Comparison of ENCODE assay signal across 15 mouse cellular contexts in the genomic region with DNA sequence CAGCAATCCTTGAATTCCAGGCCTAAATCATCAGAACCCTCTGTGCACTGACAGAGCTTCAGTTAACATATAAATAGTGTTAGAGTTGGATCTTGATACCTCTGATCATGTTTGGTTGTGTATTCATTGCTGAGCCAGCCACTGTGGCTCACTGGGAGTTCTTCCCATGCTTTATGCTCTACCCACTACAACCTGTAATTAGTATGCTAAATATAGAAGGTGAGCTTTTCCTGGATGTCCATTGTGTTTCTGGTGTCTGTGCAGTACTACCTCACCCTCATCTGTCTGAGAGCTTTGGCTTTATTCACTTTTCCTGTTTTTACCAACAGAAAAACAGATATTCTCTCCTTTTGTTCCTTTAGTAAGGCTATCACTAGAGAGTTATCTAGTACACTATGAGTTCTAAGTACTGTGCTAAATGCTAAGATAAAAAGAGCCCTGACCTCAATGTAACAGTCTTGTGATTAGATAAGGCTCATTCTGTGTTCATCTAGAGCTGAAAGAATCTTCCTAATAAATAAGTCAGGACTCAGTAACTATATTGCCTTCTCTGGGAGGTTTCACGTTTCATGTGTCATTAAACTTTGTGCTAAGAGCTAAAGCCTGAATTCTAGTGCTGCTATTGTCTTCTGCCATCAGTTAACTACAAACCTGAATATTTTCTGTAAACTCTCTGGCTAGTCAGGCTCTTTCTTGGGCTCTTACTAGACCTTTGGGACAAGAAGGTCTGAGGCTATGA.
DNase-seq lines count a peak whose midpoint lies in the region; ATAC-seq and TF ChIP-seq lines count a peak whose summit lies in the region.
"Had no signal": no experiment of that assay in that cellular context is flagged by ENCODE, and none has a peak within 500 bp of the region (broad histone marks: within the 10 kb centered on the region; RNA-seq: fewer than 3 reads in every experiment).

No protein-coding gene starts in this region.

- DNase-seq in MEL-GATA-1-ER (ENCODE audit: extremely low read depth, low read depth): peak; percentile 64
- no peak for DNase-seq in liver, postnatal 0 days
- DNase-seq in yolk sac, embryonic 10.5 days (ENCODE audit: low spot score): no peak
- DNase-seq in adipocyte (ENCODE audit: low spot score): no peak
- DNase-seq: cerebellum, postnatal 25 days; lung, postnatal 14 days; right cerebral cortex, postnatal 25 days had no signal

- H3K27ac ChIP-seq in intestine, embryonic 15.5 days: no peak overlapping the region
- H3K27ac ChIP-seq in intestine, postnatal 0 days (ENCODE audit: low read depth, low read length): no peak overlapping the region
- peak overlapping the region in 1 of 2 experiments; percentile 55; a peak in 2 of 4 replicates for H3K27ac ChIP-seq in heart, embryonic 14.5 days (replicated peaks in 1 of 2; ENCODE audit: control insufficient read depth in 1 of 2, insufficient read depth in 1 of 2, low read depth in 2 of 2, low read length in 2 of 2)
- peak overlapping the region; percentile 68 for H3K27ac ChIP-seq in liver, postnatal 0 days (ENCODE audit: low read depth)
- H3K27ac ChIP-seq: hindbrain, postnatal 0 days; layer of hippocampus, adult 2 months; limb, embryonic 13.5 days; midbrain, embryonic 12.5 days had no signal

- H3K9me3 ChIP-seq in intestine, embryonic 15.5 days: no peaks in the 10 kb centered on the region
- H3K9me3 ChIP-seq in intestine, postnatal 0 days (ENCODE audit: control insufficient read depth): no peaks in the 10 kb centered on the region
- H3K9me3 ChIP-seq in heart, embryonic 14.5 days (ENCODE audit: control insufficient read depth, low read length): no peaks in the 10 kb centered on the region
- H3K9me3 ChIP-seq in liver, postnatal 0 days (ENCODE audit: low read length): no peaks in the 10 kb centered on the region
- H3K9me3 ChIP-seq: limb, embryonic 13.5 days; midbrain, embryonic 12.5 days had no signal

- ATAC-seq in intestine, embryonic 15.5 days: peak; percentile 56
- ATAC-seq in intestine, postnatal 0 days: no peak
- no peak for ATAC-seq in heart, embryonic 14.5 days (ENCODE audit: insufficient number of reproducible peaks, insufficient read depth, low FRiP score, low read depth)
- ATAC-seq in liver, postnatal 0 days: no peak
- ATAC-seq: CD4-positive, CD25-positive, alpha-beta regulatory T cell, adult 4 months; hindbrain, postnatal 0 days had no signal

- no peaks in the 10 kb centered on the region for H3K4me1 ChIP-seq in intestine, embryonic 15.5 days (replicated peaks)
- 0 out of 2 replicates have a peak, but pooled peaks cover 11% of the 10 kb centered on the region for H3K4me1 ChIP-seq in intestine, postnatal 0 days (replicated peaks; ENCODE audit: control insufficient read depth, insufficient read depth, low read length)
- H3K4me1 ChIP-seq in heart, embryonic 14.5 days (ENCODE audit: control insufficient read depth in 2 of 2, insufficient read depth in 2 of 2, low read length in 2 of 2): peaks cover 6 to 21% of the 10 kb centered on the region in 2 experiments
- peaks cover 30% of the 10 kb centered on the region for H3K4me1 ChIP-seq in liver, postnatal 0 days (ENCODE audit: insufficient read depth)
- H3K4me1 ChIP-seq: limb, embryonic 13.5 days; midbrain, embryonic 12.5 days had no signal

- 44% methylated on average over 1 of the region's 1 CpGs for WGBS in intestine, embryonic 15.5 days
- WGBS in intestine, postnatal 0 days: 35% methylated on average over 1 of the region's 1 CpGs
- WGBS in heart, embryonic 14.5 days: 41% methylated on average over 1 of the region's 1 CpGs
- WGBS in liver, postnatal 0 days (ENCODE audit: insufficient replicate concordance): 58% methylated on average over 1 of the region's 1 CpGs

- peak; percentile 81 for TF ChIP-seq EP300 in liver, postnatal 0 days (IDR thresholded peaks at IDR 0.05; ENCODE audit: low read depth)

- H3K9ac ChIP-seq in intestine, embryonic 15.5 days: no peak overlapping the region
- H3K9ac ChIP-seq in intestine, postnatal 0 days (ENCODE audit: low read depth, low read length): no peak overlapping the region
- no peak overlapping the region for H3K9ac ChIP-seq in heart, embryonic 14.5 days (ENCODE audit: low read length)
- no peak overlapping the region for H3K9ac ChIP-seq in liver, postnatal 0 days (replicated peaks)
- H3K9ac ChIP-seq: limb, embryonic 13.5 days; midbrain, embryonic 12.5 days had no signal

- no peak overlapping the region for H3K4me3 ChIP-seq in intestine, embryonic 15.5 days (replicated peaks)
- H3K4me3 ChIP-seq in intestine, postnatal 0 days (ENCODE audit: low read depth, low read length): no peak overlapping the region
- H3K4me3 ChIP-seq in heart, embryonic 14.5 days (ENCODE audit: control insufficient read depth in 1 of 2, insufficient read depth in 1 of 2, low read depth in 1 of 2, low read length in 2 of 2): no peak overlapping the region
- no peak overlapping the region for H3K4me3 ChIP-seq in liver, postnatal 0 days (ENCODE audit: low read depth, low read length)
- H3K4me3 ChIP-seq: layer of hippocampus, adult 2 months; limb, embryonic 13.5 days; midbrain, embryonic 12.5 days had no signal

- H3K27me3 ChIP-seq in intestine, embryonic 15.5 days (replicated peaks): no peaks in the 10 kb centered on the region
- no peaks in the 10 kb centered on the region for H3K27me3 ChIP-seq in intestine, postnatal 0 days (replicated peaks; ENCODE audit: control insufficient read depth, insufficient read depth, low read length)
- no peaks in the 10 kb centered on the region for H3K27me3 ChIP-seq in heart, embryonic 14.5 days (ENCODE audit: control insufficient read depth, insufficient read depth, low read length)
- H3K27me3 ChIP-seq in liver, postnatal 0 days (ENCODE audit: insufficient read depth, low read length): no peaks in the 10 kb centered on the region
- H3K27me3 ChIP-seq: limb, embryonic 13.5 days; midbrain, embryonic 12.5 days had no signal

- H3K4me2 ChIP-seq in intestine, embryonic 15.5 days (replicated peaks): no peak overlapping the region
- H3K4me2 ChIP-seq in intestine, postnatal 0 days (replicated peaks; ENCODE audit: low read depth): no peak overlapping the region
- peak overlapping the region; percentile 6; the same call in 1 of the 2 replicates for H3K4me2 ChIP-seq in heart, embryonic 14.5 days (ENCODE audit: low read length)
- peak overlapping the region; percentile 51 for H3K4me2 ChIP-seq in liver, postnatal 0 days (ENCODE audit: low read depth, low read length)
- H3K4me2 ChIP-seq: limb, embryonic 13.5 days; midbrain, embryonic 12.5 days had no signal

- no peak for TF ChIP-seq CTCF in intestine, postnatal 0 days (IDR thresholded peaks at IDR 0.05; ENCODE audit: low read depth)
- no peak for TF ChIP-seq CTCF in liver, postnatal 0 days (IDR thresholded peaks at IDR 0.05; ENCODE audit: low read depth)

- no peaks in the 10 kb centered on the region for H3K36me3 ChIP-seq in intestine, embryonic 15.5 days
- H3K36me3 ChIP-seq in intestine, postnatal 0 days (ENCODE audit: control insufficient read depth, insufficient read depth): no peaks in the 10 kb centered on the region
- no peaks in the 10 kb centered on the region for H3K36me3 ChIP-seq in heart, embryonic 14.5 days (ENCODE audit: control insufficient read depth, insufficient read depth, low read length)
- no peaks in the 10 kb centered on the region for H3K36me3 ChIP-seq in liver, postnatal 0 days (replicated peaks; ENCODE audit: insufficient read depth, low read length)
- H3K36me3 ChIP-seq: limb, embryonic 13.5 days; midbrain, embryonic 12.5 days had no signal

Comparison
In these comparisons a context has a peak if more than half of its experiments do, and no peak if none do; other contexts are left out.
1. H3K4me2 ChIP-seq: peak in heart, embryonic 14.5 days (single experiment) and liver, postnatal 0 days (single experiment); none in intestine, embryonic 15.5 days (single experiment) and intestine, postnatal 0 days (single experiment).